Mouse (Mus musculus) neural tube, embryonic 11.5 days (tissue): ENCODE data around the gene Actr1a. TPM values are rescaled to one million over a fixed set of nuclear protein-coding genes. Genes with fewer than 3 reads are reported as not detected.

Experiments
- ATAC-seq: fragments of 200-750 bp; cut with Nextera tagmentation; 2 replicates; pipeline ENCODE4 v1.8.0; 2017; ENCODE audit warnings: moderate number of reproducible peaks, mild to moderate bottlenecking, moderate TSS enrichment, moderate library complexity; ENCODE audit not compliant: insufficient read depth, low FRiP score, low TSS enrichment
- DNase-seq: peaks from one replicate; pipeline ENCODE4 v3.0.0-alpha.2; 2015; ENCODE audit warnings: low spot score
- H3K27ac ChIP-seq: fragments of 300-500 bp; sonication (generic); 2 replicates; pipeline ENCODE4 v1.5.1; 2014; ENCODE audit warnings: low read depth, mild to moderate bottlenecking, low read length
- H3K27me3 ChIP-seq: fragments of 300-500 bp; sonication (generic); 2 replicates; pipeline ENCODE4 v1.6.1; 2014; ENCODE audit warnings: mild to moderate bottlenecking, low read length, mixed read lengths; ENCODE audit not compliant: control insufficient read depth, insufficient read depth
- H3K36me3 ChIP-seq: fragments of 300-500 bp; sonication (generic); 2 replicates; pipeline ENCODE4 v1.6.1; 2014; ENCODE audit warnings: mild to moderate bottlenecking, low read length, moderate library complexity, mixed read lengths; ENCODE audit not compliant: control insufficient read depth, insufficient read depth
- H3K4me1 ChIP-seq: fragments of 300-500 bp; sonication (generic); 2 replicates; pipeline ENCODE4 v1.6.1; 2014; ENCODE audit warnings: low read length, mixed read lengths; ENCODE audit not compliant: control insufficient read depth, insufficient read depth
- H3K4me2 ChIP-seq: fragments of 300-500 bp; sonication (generic); 2 replicates; pipeline ENCODE4 v1.6.1; 2014; ENCODE audit warnings: low read depth, mild to moderate bottlenecking, moderate library complexity
- H3K4me3 ChIP-seq: fragments of 300-500 bp; sonication (generic); 2 replicates; pipeline ENCODE4 v1.5.1; 2014; ENCODE audit warnings: low read depth, low read length
- H3K9ac ChIP-seq: fragments of 300-500 bp; sonication (generic); 2 replicates; pipeline ENCODE4 v1.6.1; 2014; ENCODE audit warnings: mild to moderate bottlenecking, low read length
- H3K9me3 ChIP-seq: fragments of 300-500 bp; sonication (generic); 2 replicates; pipeline ENCODE4 v1.6.1; 2016; ENCODE audit warnings: low read length; ENCODE audit not compliant: control insufficient read depth
- WGBS: fragments of 180-500 bp; shearing (Covaris S2); extraction: QIAGEN DNeasy Blood & Tissue Kit; methylation state at CpG from one replicate; pipeline ENCODE4 v1.1.7; 2014; 5-methylcytosine and 5-hydroxymethylcytosine counted together
- polyA plus RNA-seq: library from polyadenylated mRNA; unstranded; fragments of >200 nt; fragmentation: Nextera tagmentation; extraction: Ambion mirVana; gene quantifications from 2 replicates; pipeline ENCODE4 v1.2.1, GENCODE M21; 2014

Gene Actr1a
- 238 and 262 TPM in 2 replicates for polyA plus RNA-seq

GRCm38 (mm10) chr19:46395109-46396009 is at the start of gene Actr1a:
Actr1a (minus strand) TSS chr19:46395748.
- Histone ChIP-seq H3K4me2 (peak within 1 kb of the TSS; percentile 86), H3K4me3 (peak within 1 kb of the TSS; percentile 89), H3K9me3 (no peaks in the 10 kb centered on the region), H3K9ac (peak within 1 kb of the TSS; percentile 86), H3K27ac (peak within 1 kb of the TSS; percentile 68; the same call in 1 of the 2 replicates), H3K27me3 (no peaks in the 10 kb centered on the region), H3K4me1 (peaks cover 18% of the 10 kb centered on the region), H3K36me3 (no peaks in the 10 kb centered on the region)
- WGBS = under 1% methylated on average over 51 of the region's 51 CpGs
- peak; percentile 94 for ATAC-seq
- peak; percentile 99 for DNase-seq

GRCm38 (mm10) chr19:46444209-46444608 is 48.7 kb upstream of the Actr1a start:
- ATAC-seq = peak; percentile 68
- WGBS = 4% methylated on average over 6 of the region's 6 CpGs
- no peaks in the 10 kb centered on the region for H3K36me3 ChIP-seq
- no peak overlapping the region; the same call in 1 of the 2 replicates for H3K27ac ChIP-seq
- H3K27me3 ChIP-seq = no peaks in the 10 kb centered on the region
- no peaks in the 10 kb centered on the region for H3K9me3 ChIP-seq
- H3K4me2 ChIP-seq = no peak overlapping the region
- peaks cover 25% of the 10 kb centered on the region for H3K4me1 ChIP-seq
- H3K4me3 ChIP-seq = no peak overlapping the region
- DNase-seq = peak; percentile 81
- H3K9ac ChIP-seq = no peak overlapping the region

DNA sequence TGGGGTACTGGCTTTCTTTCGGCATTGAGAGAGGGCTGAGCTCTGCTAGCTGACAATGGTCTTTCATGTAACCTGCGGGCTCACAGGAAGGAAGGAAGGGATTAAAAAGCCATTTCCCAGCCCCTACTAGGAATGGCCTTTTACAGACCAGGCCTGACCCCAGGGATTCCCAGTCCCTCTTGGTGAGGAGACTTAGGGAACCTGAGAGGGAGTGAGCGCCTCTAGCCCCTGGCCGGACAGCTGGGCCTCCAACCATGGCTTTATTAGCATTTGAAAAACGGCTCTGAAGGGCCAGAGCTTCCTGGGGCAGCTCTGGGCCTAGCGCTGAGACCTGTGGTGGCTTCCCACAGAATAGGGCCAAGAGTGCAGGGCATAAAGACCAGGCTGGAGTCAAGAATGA is 48.0 kb upstream of the Actr1a start:
- ATAC-seq (no peak), DNase-seq (no peak)
- 10% methylated on average over 6 of the region's 6 CpGs for WGBS
- peak overlapping the region; percentile 71 for H3K27ac ChIP-seq
- H3K36me3 ChIP-seq = no peaks in the 10 kb centered on the region
- no peak overlapping the region for H3K4me2 ChIP-seq
- H3K27me3 ChIP-seq = no peaks in the 10 kb centered on the region
- H3K4me1 ChIP-seq = peaks cover 25% of the 10 kb centered on the region
- no peaks in the 10 kb centered on the region for H3K9me3 ChIP-seq
- no peak overlapping the region; the same call in 1 of the 2 replicates for H3K9ac ChIP-seq
- H3K4me3 ChIP-seq = no peak overlapping the region

DNA sequence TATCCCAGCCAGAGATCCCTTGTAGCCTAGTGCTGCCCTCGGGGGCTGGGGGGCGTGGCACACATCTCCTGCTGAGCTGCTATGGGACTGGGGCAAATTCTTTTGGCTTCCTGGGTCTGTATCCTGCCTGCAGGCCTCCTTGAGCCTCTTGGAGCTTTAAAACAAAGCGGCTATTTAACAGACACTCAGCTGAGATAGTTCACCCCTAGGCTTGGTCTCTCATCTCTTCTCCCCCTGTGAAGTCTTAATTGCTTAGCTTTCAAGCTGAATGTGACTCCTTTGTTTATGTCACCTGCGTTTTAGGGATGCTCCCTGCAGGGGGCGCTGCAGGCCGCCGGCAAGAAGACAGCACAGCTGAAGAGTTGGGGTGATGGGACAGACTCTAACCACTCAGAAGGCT is 39.9 kb upstream of the Actr1a start:
- Histone ChIP-seq H3K4me2 (no peak overlapping the region), H3K9ac (no peak overlapping the region), H3K4me3 (no peak overlapping the region), H3K27me3 (no peaks in the 10 kb centered on the region), H3K9me3 (no peaks in the 10 kb centered on the region), H3K36me3 (no peaks in the 10 kb centered on the region), H3K27ac (0 out of 2 replicates have a peak overlapping the region, but pooled peaks have one; percentile 17), H3K4me1 (peaks cover 13% of the 10 kb centered on the region; the same call in 1 of the 2 replicates)
- ATAC-seq (no peak), DNase-seq (peak; percentile 53)
- 3% methylated on average over 7 of the region's 7 CpGs for WGBS

- no peak overlapping the region for H3K27ac ChIP-seq
- H3K4me2 ChIP-seq = no peak overlapping the region
- peaks cover 13% of the 10 kb centered on the region; the same call in 1 of the 2 replicates for H3K4me1 ChIP-seq
- no peak for DNase-seq
- no peak overlapping the region for H3K4me3 ChIP-seq
- ATAC-seq = no peak
- no peaks in the 10 kb centered on the region for H3K9me3 ChIP-seq
- no peaks in the 10 kb centered on the region for H3K36me3 ChIP-seq
- H3K9ac ChIP-seq = no peak overlapping the region
- H3K27me3 ChIP-seq = no peaks in the 10 kb centered on the region
- 73% methylated on average over 9 of the region's 9 CpGs for WGBS
These were observed 39.0 kb upstream of the Actr1a start for GRCm38 (mm10) chr19:46434591-46434990.

- no peaks in the 10 kb centered on the region for H3K9me3 ChIP-seq
- DNase-seq = no peak
- H3K27me3 ChIP-seq = no peaks in the 10 kb centered on the region
- no peak overlapping the region for H3K9ac ChIP-seq
- no peak overlapping the region for H3K4me3 ChIP-seq
- no peak overlapping the region for H3K4me2 ChIP-seq
- no peak for ATAC-seq
- peaks cover 13% of the 10 kb centered on the region; the same call in 1 of the 2 replicates for H3K4me1 ChIP-seq
- H3K27ac ChIP-seq = no peak overlapping the region
- H3K36me3 ChIP-seq = no peaks in the 10 kb centered on the region
- 58% methylated on average over 9 of the region's 9 CpGs for WGBS
These were observed 38.6 kb upstream of the Actr1a start for GRCm38 (mm10) chr19:46434148-46434547.

DNA sequence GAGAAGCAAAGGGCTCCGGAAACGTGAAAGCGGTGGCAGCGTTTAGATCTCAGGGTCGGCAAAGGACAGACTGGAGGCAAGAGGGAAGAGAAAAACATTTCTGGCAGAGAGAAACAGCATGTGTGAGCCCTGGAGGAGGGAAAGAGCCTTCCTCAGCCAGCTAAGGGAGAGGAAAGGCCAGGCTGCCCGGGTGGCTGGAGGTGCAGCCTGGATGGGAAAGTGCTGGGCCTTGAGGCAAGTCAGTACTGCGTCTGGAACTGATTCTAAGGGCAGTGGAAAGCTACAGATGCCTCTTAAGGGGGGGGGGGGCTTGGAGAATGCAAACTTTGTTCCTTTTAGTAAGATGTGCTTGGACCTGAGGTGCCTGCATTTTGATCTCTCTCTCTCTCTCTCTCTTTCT is 38.2 kb upstream of the Actr1a start:
- no peaks in the 10 kb centered on the region for H3K9me3 ChIP-seq
- no peaks in the 10 kb centered on the region for H3K27me3 ChIP-seq
- no peaks in the 10 kb centered on the region for H3K36me3 ChIP-seq
- DNase-seq = no peak
- H3K9ac ChIP-seq = 0 out of 2 replicates have a peak overlapping the region, but pooled peaks have one; percentile 14
- 0 out of 2 replicates have a peak overlapping the region, but pooled peaks have one; percentile 27 for H3K27ac ChIP-seq
- no peak overlapping the region for H3K4me3 ChIP-seq
- WGBS = 63% methylated on average over 7 of the region's 7 CpGs
- no peak for ATAC-seq
- no peak overlapping the region for H3K4me2 ChIP-seq
- peaks cover 13% of the 10 kb centered on the region; the same call in 1 of the 2 replicates for H3K4me1 ChIP-seq

DNA sequence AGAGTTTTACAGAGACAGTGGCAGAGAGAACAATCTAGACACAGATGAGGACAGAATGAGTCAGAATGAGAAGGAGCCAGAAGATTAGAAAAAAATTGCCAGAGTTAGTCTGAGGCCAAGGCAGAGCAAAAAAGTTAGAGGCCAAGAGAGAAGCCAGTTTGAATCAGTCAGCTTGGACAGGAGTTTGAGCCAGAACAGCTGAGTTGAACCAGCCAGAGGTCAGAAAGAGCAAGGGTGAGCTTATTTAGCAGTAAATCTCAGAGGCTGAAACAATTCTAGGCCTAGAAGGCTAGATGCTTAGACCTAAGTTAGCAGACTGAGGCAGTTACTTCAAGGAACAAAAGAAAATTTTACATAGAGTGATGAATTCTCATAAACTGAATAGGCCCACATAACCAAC is 33.7 kb upstream of the Actr1a start:
- no peaks in the 10 kb centered on the region for H3K27me3 ChIP-seq
- H3K4me2 ChIP-seq = no peak overlapping the region
- ATAC-seq (no peak), DNase-seq (no peak)
- H3K27ac ChIP-seq = no peak overlapping the region
- H3K4me3 ChIP-seq = no peak overlapping the region
- no peak overlapping the region for H3K9ac ChIP-seq
- H3K4me1 ChIP-seq = peaks cover 4% of the 10 kb centered on the region; the same call in 1 of the 2 replicates
- H3K9me3 ChIP-seq = no peaks in the 10 kb centered on the region
- no peaks in the 10 kb centered on the region for H3K36me3 ChIP-seq

DNA sequence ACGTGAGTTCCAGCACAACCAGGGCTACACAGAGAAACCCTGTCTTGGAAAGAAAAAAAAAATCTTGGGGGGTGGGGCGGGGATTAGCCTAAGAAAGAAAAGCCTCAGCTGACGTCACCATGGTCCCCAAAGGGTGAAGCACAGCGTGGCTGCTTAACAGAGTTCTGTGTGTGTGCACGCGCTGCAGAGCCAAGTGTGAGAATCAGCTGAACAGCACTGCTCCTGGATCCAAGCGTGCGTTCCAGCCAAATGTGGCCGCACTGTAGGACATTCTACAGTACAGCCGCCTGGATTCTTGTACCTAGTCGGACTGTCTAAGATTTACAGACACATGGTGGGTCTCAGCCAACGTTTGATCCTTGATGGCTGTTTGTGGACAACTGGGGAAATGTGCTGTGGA is 30.9 kb upstream of the Actr1a start:
- H3K9ac ChIP-seq = no peak overlapping the region
- WGBS = 75% methylated on average over 12 of the region's 12 CpGs
- no peak for DNase-seq

More for the DNA sequence above, 30.9 kb upstream of the Actr1a start:
- Histone ChIP-seq H3K4me3 (no peak overlapping the region), H3K36me3 (no peaks in the 10 kb centered on the region), H3K27ac (no peak overlapping the region), H3K9me3 (no peaks in the 10 kb centered on the region), H3K4me1 (no peaks in the 10 kb centered on the region), H3K27me3 (no peaks in the 10 kb centered on the region), H3K4me2 (no peak overlapping the region)
- no peak for ATAC-seq
